Mouse (Mus musculus): Measurements from ENCODE around the gene Dusp11.
"Not testable (repeated sequence)": the region's sequence is repeated elsewhere in the genome, so short reads cannot be mapped to it uniquely, and the experiment has no call there.

Gene Dusp11

DNA sequence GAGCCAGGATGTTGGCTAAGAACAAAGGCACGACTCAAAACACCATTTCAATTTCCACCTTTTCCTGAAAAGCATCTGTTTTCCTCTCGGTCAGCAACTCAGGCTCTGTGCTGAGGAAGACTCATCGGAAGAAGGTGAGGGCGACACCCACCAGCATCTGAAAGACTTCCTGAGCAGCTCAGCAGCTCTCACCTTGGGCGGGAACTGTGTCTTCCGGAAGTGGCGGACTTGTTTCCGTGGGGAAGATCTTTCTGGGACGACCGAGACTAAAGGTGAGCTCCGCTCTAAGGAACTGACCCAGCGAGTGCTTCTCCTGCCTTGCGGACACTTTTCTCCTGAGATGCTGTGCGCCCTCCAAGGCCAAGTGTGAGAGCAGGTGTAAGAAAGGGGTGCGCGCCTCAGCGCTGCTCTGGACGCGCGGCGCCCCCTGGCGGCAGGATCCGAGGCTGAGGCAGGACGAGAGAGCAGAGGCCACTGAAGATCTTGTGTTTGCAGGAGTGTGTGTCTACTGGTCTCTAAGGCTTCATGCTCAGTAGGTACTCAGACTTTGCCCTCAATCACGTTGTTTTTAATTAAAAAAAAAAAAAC is 66.3 kb downstream of the Dusp11 start:
- not testable (repeated sequence) for DNase-seq (ENCODE audit: low read depth in 1 of 2, low spot score in 2 of 2)

Data from monocyte, adult 2 months (primary cell).